Mouse (Mus musculus) G1E-ER4 (cell line): ENCODE data around the gene Rhox2a. TPM values are rescaled to one million over a fixed set of nuclear protein-coding genes. Genes with fewer than 3 reads are reported as not detected.
"Not testable (repeated sequence)": the region's sequence is repeated elsewhere in the genome, so short reads cannot be mapped to it uniquely, and the experiment has no call there.

Experiments
- GATA1 ChIP-seq: IDR thresholded peaks from one replicate; pipeline ENCODE4 v1.8.0; 2012; ENCODE audit warnings: low read length, inconsistent platforms
- polyA plus RNA-seq: library from polyadenylated mRNA; stranded (reverse); fragments of >175 nt; gene quantifications from 2 replicates; pipeline ENCODE4 v1.2.3, GENCODE M21; 2012

Rhox2a gene
- polyA plus RNA-seq = not detected in 2 replicates

DNA sequence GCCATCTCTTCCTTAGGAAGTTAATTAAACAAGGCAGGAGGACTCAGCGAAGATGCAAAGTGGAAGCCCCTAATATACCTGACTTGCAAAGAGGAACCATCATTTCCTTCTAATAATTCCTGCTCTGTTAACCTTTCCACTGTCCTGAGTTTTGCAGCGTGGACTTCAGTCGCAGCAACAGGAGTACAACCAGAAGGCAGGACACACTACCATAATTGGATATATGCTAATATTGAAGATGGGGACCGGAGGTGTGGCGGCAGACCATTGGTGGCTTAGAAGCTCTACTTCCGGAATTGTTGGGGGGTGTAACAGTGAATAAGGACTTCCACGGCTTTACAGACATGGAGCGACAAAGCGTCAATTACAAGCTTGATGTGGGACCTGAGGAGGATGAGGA lies at the start of gene Rhox2a:
Rhox2a (plus strand) TSS at position 301 of the 400 bp plus-strand sequence.
- not testable (repeated sequence) for TF ChIP-seq GATA1

DNA sequence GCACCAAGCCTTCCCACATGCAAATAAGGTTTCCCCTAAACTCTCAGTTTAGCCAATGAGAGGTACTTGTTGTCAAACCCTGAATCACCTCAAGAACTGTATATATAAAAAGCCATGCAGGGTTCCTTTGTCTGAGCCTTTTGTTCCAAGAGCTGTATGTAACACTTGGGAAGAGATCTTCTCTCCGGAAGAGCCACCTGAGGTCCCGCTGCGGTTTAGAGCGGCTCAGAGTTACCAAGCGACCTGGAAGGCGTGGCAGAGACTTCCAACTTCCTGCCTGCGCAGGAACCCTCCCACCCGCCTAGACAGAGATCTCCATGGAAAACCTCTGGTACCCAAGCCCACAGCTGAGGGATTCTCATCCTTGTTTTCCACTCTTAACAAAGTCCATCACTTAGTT lies 46.1 kb upstream of the Rhox2a start:
- no peak for TF ChIP-seq GATA1

DNA sequence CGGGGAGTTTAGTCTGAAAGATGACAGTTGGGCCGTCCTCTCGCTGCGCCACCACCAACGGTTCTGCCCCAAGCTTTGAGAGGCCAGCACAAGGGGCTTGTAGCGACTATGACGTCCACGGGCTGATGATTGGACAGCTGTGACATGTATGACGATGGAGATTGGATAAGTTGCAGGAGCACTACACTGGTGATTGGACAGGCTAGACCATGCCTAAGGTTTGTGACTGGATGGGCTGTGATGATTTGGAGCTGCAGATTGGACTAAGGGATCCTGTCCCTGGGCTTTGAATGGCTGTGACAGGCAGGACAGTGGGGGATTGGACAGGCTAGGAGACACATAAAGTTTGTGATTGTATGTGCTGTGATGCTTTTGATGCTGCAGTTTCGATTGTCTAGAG lies 33.8 kb upstream of the Rhox2a start, which contains the start of gene Gm9:
Gm9 (minus strand) TSS at position 101 of the 400 bp plus-strand sequence.
- TF ChIP-seq GATA1 = no peak

DNA sequence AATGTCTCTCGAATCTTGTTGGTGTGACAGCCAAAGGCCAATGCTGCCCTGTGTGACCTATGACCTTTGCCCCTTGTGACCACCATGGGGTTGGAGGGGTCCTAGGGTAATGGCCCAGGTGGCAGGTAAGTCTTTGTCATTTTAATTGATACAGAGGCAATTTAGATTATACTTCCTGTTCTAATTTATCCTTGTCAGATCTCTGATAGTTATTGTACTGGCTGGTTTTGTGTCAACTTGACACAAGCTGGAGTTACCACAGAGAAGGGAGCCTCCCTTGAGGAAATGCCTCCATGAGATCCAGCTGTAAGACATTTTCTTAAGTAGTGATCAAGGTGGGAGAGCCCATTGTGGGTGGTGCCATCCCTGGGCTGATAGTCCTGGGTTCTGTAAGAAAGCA lies 22.6 kb upstream of the Rhox2a start, which contains the start of gene Rhox1:
Rhox1 (minus strand) TSS at position 101 of the 400 bp plus-strand sequence.
- TF ChIP-seq GATA1 = not testable (repeated sequence)

DNA sequence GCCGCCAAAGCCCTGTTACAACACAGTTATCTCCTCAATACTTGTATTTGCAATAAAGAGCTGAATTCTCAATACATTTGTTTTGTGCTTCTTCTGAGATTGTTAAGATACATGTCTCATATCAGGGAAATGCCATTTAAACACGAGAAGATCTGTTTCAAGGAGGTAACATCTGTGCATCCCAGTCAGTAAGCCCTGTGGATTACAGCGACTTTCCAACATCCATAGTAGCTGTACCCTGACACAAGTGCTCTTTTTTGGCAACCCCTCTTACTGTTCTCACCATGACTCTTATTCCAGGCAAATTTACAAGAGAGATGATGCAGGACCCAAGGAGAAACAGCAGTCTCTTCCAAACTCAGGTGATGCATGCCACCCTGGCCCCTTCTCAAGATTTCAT lies 4.8 kb downstream of the Rhox2a start, which contains the start of gene Rhox3a:
Rhox3a (plus strand) TSS at position 301 of the 400 bp plus-strand sequence.
- TF ChIP-seq GATA1 = not testable (repeated sequence)

DNA sequence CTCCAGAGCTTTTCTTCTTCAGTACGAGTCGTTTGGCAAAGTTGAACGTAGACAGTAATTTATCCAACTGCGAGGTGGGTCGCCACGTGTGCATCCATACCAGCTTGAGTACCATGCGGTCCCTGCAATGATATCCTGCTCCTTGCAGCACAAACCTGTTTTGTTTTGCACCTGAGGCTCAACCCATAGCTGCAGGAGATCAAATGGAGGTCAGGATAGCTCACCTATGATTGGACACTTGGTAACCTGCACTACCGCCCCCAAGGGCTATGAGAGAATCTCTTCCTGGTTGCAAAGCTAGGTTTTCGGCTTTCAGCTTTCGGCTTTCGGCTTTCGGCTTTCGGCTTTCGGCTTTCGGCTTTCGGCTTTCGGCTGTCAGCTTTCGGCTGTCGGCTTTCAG lies 20.3 kb downstream of the Rhox2a start, which contains the start of gene Rhox4a:
Rhox4a (plus strand) TSS at position 301 of the 400 bp plus-strand sequence.
- TF ChIP-seq GATA1 = not testable (repeated sequence)

Other genes starting within 250 kb of the Rhox2a start
- gene Sowahd, start 196.1 kb upstream of the Rhox2a start, polyA plus RNA-seq = not detected in 2 replicates
- gene Rpl39, start 159.6 kb upstream of the Rhox2a start, polyA plus RNA-seq = 162 and 176 TPM in 2 replicates
- gene Upf3b, start 134.7 kb upstream of the Rhox2a start, polyA plus RNA-seq = 3.6 and 6.3 TPM in 2 replicates
- gene Nkap, start 118.2 kb upstream of the Rhox2a start, polyA plus RNA-seq = 11.3 and 11.6 TPM in 2 replicates
- gene Akap14, start 76.1 kb upstream of the Rhox2a start, polyA plus RNA-seq = not detected in 2 replicates
- 188 and 247 TPM in 2 replicates for gene Ndufa1, start 53.8 kb upstream of the Rhox2a start, polyA plus RNA-seq
- 10.8 and 11.2 TPM in 2 replicates for gene Rnf113a1, start 53.7 kb upstream of the Rhox2a start, polyA plus RNA-seq
- gene Gm9, start 33.9 kb upstream of the Rhox2a start, polyA plus RNA-seq = not detected in 2 replicates
- gene Rhox1, start 22.7 kb upstream of the Rhox2a start, polyA plus RNA-seq = not detected in 2 replicates
- gene Rhox3a, start 4.9 kb downstream of the Rhox2a start, polyA plus RNA-seq = not detected in 2 replicates
- not detected in 2 replicates for gene Rhox4a, start 20.4 kb downstream of the Rhox2a start, polyA plus RNA-seq
- not detected in 2 replicates for gene Rhox3a2, start 135.1 kb downstream of the Rhox2a start, polyA plus RNA-seq
- gene Rhox4a2, start 145.9 kb downstream of the Rhox2a start, polyA plus RNA-seq = not detected in 2 replicates
- not detected in 2 replicates for gene Rhox2b, start 167.1 kb downstream of the Rhox2a start, polyA plus RNA-seq
- gene Rhox4b, start 187.5 kb downstream of the Rhox2a start, polyA plus RNA-seq = not detected in 2 replicates
- gene Rhox2c, start 208.7 kb downstream of the Rhox2a start, polyA plus RNA-seq = not detected in 2 replicates
- gene Rhox3c, start 213.6 kb downstream of the Rhox2a start, polyA plus RNA-seq = not detected in 2 replicates
- not detected in 2 replicates for gene Rhox4c, start 235.4 kb downstream of the Rhox2a start, polyA plus RNA-seq
- gene Rhox2d, start 248.5 kb downstream of the Rhox2a start, polyA plus RNA-seq = 0.12 and 0.18 TPM in 2 replicates